Mouse (Mus musculus): Measurements from ENCODE around the gene Ccdc175. TPM values are rescaled to one million over a fixed set of nuclear protein-coding genes. Genes with fewer than 3 reads are reported as not detected.

Ccdc175 gene
- not detected for total RNA-seq (2023)

GRCm38 (mm10) chr12:72184929-72185328 lies at the start of gene Ccdc175:
Gene Ccdc175 (minus strand): TSS chr12:72185029.

GRCm38 (mm10) chr12:72085329-72086165 lies 99.3 kb downstream of the Ccdc175 start, which contains the start of the genes L3hypdh and Jkamp:
Gene L3hypdh (minus strand): TSS chr12:72085439.
Gene Jkamp (plus strand): TSS chr12:72085589.

GRCm38 (mm10) chr12:72070327-72071269 lies 114.2 kb downstream of the Ccdc175 start, which contains the start of gene Gpr135:
Gene Gpr135 (minus strand): TSS chr12:72071125.

Other genes with a start within 250 kb of the Ccdc175 start
- gene Gpr135, start 113.9 kb downstream of the Ccdc175 start, total RNA-seq (2023): not detected
- not detected for gene L3hypdh, start 99.6 kb downstream of the Ccdc175 start, total RNA-seq (2023)
- 13.4 TPM for gene Jkamp, start 99.4 kb downstream of the Ccdc175 start, total RNA-seq (2023)
- 0.62 TPM for gene Rtn1, start 224.0 kb upstream of the Ccdc175 start, total RNA-seq (2023)